Mouse (Mus musculus): Measurements from ENCODE around the gene Map3k5. TPM values are rescaled to one million over a fixed set of nuclear protein-coding genes. Genes with fewer than 3 reads are reported as not detected.

The Map3k5 gene
- polyA plus RNA-seq, 1 experiment from 2014 or later, result 1.0 TPM

GRCm38 (mm10) chr10:20135350-20136058 is 201.2 kb downstream of the Map3k5 start:
- no peak for ATAC-seq
- no peak overlapping the region for H3K9ac ChIP-seq (ENCODE audit: low read depth, low read length)
- H3K27ac ChIP-seq (ENCODE audit: low read depth, low read length), result no peak overlapping the region
- no peak overlapping the region for H3K4me3 ChIP-seq (ENCODE audit: low read length)
- H3K4me2 ChIP-seq (ENCODE audit: low read length), result no peak overlapping the region
- H3K27me3 ChIP-seq (replicated peaks; ENCODE audit: control insufficient read depth, insufficient read depth, low read length), result no peaks in the 10 kb centered on the region
- H3K4me1 ChIP-seq (ENCODE audit: control insufficient read depth, insufficient read depth, low read depth, low read length), result no peaks in the 10 kb centered on the region
- no peaks in the 10 kb centered on the region for H3K9me3 ChIP-seq (ENCODE audit: control insufficient read depth, low read length)
- 77% methylated on average over 15 of the region's 15 CpGs for WGBS
- no peaks in the 10 kb centered on the region for H3K36me3 ChIP-seq (ENCODE audit: control insufficient read depth, insufficient read depth, low read length)

- H3K9ac ChIP-seq (ENCODE audit: low read depth, low read length), result no peak overlapping the region
- H3K4me1 ChIP-seq (ENCODE audit: control insufficient read depth, insufficient read depth, low read depth, low read length), result no peaks in the 10 kb centered on the region
- no peak for ATAC-seq
- 94% methylated on average over 1 of the region's 1 CpGs for WGBS
- no peak overlapping the region for H3K27ac ChIP-seq (ENCODE audit: low read depth, low read length)
- H3K4me2 ChIP-seq (ENCODE audit: low read length), result no peak overlapping the region
- H3K9me3 ChIP-seq (ENCODE audit: control insufficient read depth, low read length), result no peaks in the 10 kb centered on the region
- H3K27me3 ChIP-seq (replicated peaks; ENCODE audit: control insufficient read depth, insufficient read depth, low read length), result no peaks in the 10 kb centered on the region
- H3K36me3 ChIP-seq (ENCODE audit: control insufficient read depth, insufficient read depth, low read length), result no peaks in the 10 kb centered on the region
- H3K4me3 ChIP-seq (ENCODE audit: low read length), result no peak overlapping the region
These were observed 202.2 kb downstream of the Map3k5 start for GRCm38 (mm10) chr10:20136505-20136904.

GRCm38 (mm10) chr10:20141376-20141775 is 207.1 kb downstream of the Map3k5 start:
- no peak overlapping the region for H3K27ac ChIP-seq (ENCODE audit: low read depth, low read length)
- H3K27me3 ChIP-seq (replicated peaks; ENCODE audit: control insufficient read depth, insufficient read depth, low read length), result peaks cover under 1% of the 10 kb centered on the region; the same call in 1 of the 2 replicates
- no peak overlapping the region for H3K4me3 ChIP-seq (ENCODE audit: low read length)
- H3K36me3 ChIP-seq (ENCODE audit: control insufficient read depth, insufficient read depth, low read length), result no peaks in the 10 kb centered on the region
- no peaks in the 10 kb centered on the region for H3K9me3 ChIP-seq (ENCODE audit: control insufficient read depth, low read length)
- no peak for ATAC-seq
- H3K9ac ChIP-seq (ENCODE audit: low read depth, low read length), result no peak overlapping the region
- no peaks in the 10 kb centered on the region for H3K4me1 ChIP-seq (ENCODE audit: control insufficient read depth, insufficient read depth, low read depth, low read length)
- WGBS, result 45% methylated on average over 17 of the region's 17 CpGs
- H3K4me2 ChIP-seq (ENCODE audit: low read length), result peak overlapping the region; percentile 8; the same call in 1 of the 2 replicates

- peaks cover 8% of the 10 kb centered on the region for H3K4me1 ChIP-seq (ENCODE audit: control insufficient read depth, insufficient read depth, low read depth, low read length)
- H3K27ac ChIP-seq (ENCODE audit: low read depth, low read length), result peak within 1 kb of the TSS; percentile 29; the same call in 1 of the 2 replicates
- 4% methylated on average over 51 of the region's 51 CpGs for WGBS
- H3K4me2 ChIP-seq (ENCODE audit: low read length), result peak within 1 kb of the TSS; percentile 94
- H3K27me3 ChIP-seq (replicated peaks; ENCODE audit: control insufficient read depth, insufficient read depth, low read length), result peaks cover 24% of the 10 kb centered on the region
- no peaks in the 10 kb centered on the region for H3K9me3 ChIP-seq (ENCODE audit: control insufficient read depth, low read length)
- peak within 1 kb of the TSS; percentile 75 for H3K9ac ChIP-seq (ENCODE audit: low read depth, low read length)
- peak within 1 kb of the TSS; percentile 61 for H3K4me3 ChIP-seq (ENCODE audit: low read length)
- ATAC-seq, result peak; percentile 12; the same call in 1 of the 2 replicates
- no peaks in the 10 kb centered on the region for H3K36me3 ChIP-seq (ENCODE audit: control insufficient read depth, insufficient read depth, low read length)
These were observed 214.0 kb downstream of the Map3k5 start, which contains the start of gene Map7 for GRCm38 (mm10) chr10:20148130-20148772. TSS of gene Map7 (plus strand) at chr10:20148471.

GRCm38 (mm10) chr10:20148773-20149120 is 214.5 kb downstream of the Map3k5 start:
- Histone ChIP-seq H3K4me2 (ENCODE audit: low read length) (peak overlapping the region; percentile 94), H3K4me1 (ENCODE audit: control insufficient read depth, insufficient read depth, low read depth, low read length) (peaks cover 8% of the 10 kb centered on the region), H3K36me3 (ENCODE audit: control insufficient read depth, insufficient read depth, low read length) (no peaks in the 10 kb centered on the region), H3K4me3 (ENCODE audit: low read length) (peak overlapping the region; percentile 61), H3K9me3 (ENCODE audit: control insufficient read depth, low read length) (no peaks in the 10 kb centered on the region), H3K9ac (ENCODE audit: low read depth, low read length) (peak overlapping the region; percentile 75), H3K27ac (ENCODE audit: low read depth, low read length) (no peak overlapping the region), H3K27me3 (replicated peaks; ENCODE audit: control insufficient read depth, insufficient read depth, low read length) (peaks cover 24% of the 10 kb centered on the region)
- peak; percentile 61 for ATAC-seq
- WGBS, result under 1% methylated on average over 38 of the region's 58 CpGs

GRCm38 (mm10) chr10:20149121-20149834 is 215.0 kb downstream of the Map3k5 start:
- H3K9me3 ChIP-seq (ENCODE audit: control insufficient read depth, low read length), result no peaks in the 10 kb centered on the region
- peak overlapping the region; percentile 29; the same call in 1 of the 2 replicates for H3K27ac ChIP-seq (ENCODE audit: low read depth, low read length)
- peak overlapping the region; percentile 75 for H3K9ac ChIP-seq (ENCODE audit: low read depth, low read length)
- peaks cover 8% of the 10 kb centered on the region for H3K4me1 ChIP-seq (ENCODE audit: control insufficient read depth, insufficient read depth, low read depth, low read length)
- no peaks in the 10 kb centered on the region for H3K36me3 ChIP-seq (ENCODE audit: control insufficient read depth, insufficient read depth, low read length)
- ATAC-seq, result peak; percentile 77
- peaks cover 24% of the 10 kb centered on the region for H3K27me3 ChIP-seq (replicated peaks; ENCODE audit: control insufficient read depth, insufficient read depth, low read length)
- under 1% methylated on average over 30 of the region's 74 CpGs for WGBS
- H3K4me2 ChIP-seq (ENCODE audit: low read length), result peak overlapping the region; percentile 94
- peak overlapping the region; percentile 61 for H3K4me3 ChIP-seq (ENCODE audit: low read length)

- Histone ChIP-seq H3K4me3 (ENCODE audit: low read length) (peak overlapping the region; percentile 61), H3K27ac (ENCODE audit: low read depth, low read length) (no peak overlapping the region; the same call in 1 of the 2 replicates), H3K4me1 (ENCODE audit: control insufficient read depth, insufficient read depth, low read depth, low read length) (peaks cover 8% of the 10 kb centered on the region), H3K9ac (ENCODE audit: low read depth, low read length) (peak overlapping the region; percentile 75), H3K27me3 (replicated peaks; ENCODE audit: control insufficient read depth, insufficient read depth, low read length) (peaks cover 24% of the 10 kb centered on the region), H3K9me3 (ENCODE audit: control insufficient read depth, low read length) (no peaks in the 10 kb centered on the region), H3K4me2 (ENCODE audit: low read length) (peak overlapping the region; percentile 94), H3K36me3 (ENCODE audit: control insufficient read depth, insufficient read depth, low read length) (no peaks in the 10 kb centered on the region)
- no peak for ATAC-seq
- 3% methylated on average over 13 of the region's 13 CpGs for WGBS
These were observed 215.6 kb downstream of the Map3k5 start for GRCm38 (mm10) chr10:20149835-20150355.

- H3K4me1 ChIP-seq (ENCODE audit: control insufficient read depth, insufficient read depth, low read depth, low read length), result peaks cover 8% of the 10 kb centered on the region
- peaks cover 18% of the 10 kb centered on the region for H3K27me3 ChIP-seq (replicated peaks; ENCODE audit: control insufficient read depth, insufficient read depth, low read length)
- no peaks in the 10 kb centered on the region for H3K36me3 ChIP-seq (ENCODE audit: control insufficient read depth, insufficient read depth, low read length)
- WGBS, result 71% methylated on average over 1 of the region's 1 CpGs
- H3K4me2 ChIP-seq (ENCODE audit: low read length), result no peak overlapping the region
- no peak overlapping the region for H3K9ac ChIP-seq (ENCODE audit: low read depth, low read length)
- H3K9me3 ChIP-seq (ENCODE audit: control insufficient read depth, low read length), result no peaks in the 10 kb centered on the region
- ATAC-seq, result no peak
- no peak overlapping the region for H3K27ac ChIP-seq (ENCODE audit: low read depth, low read length)
- H3K4me3 ChIP-seq (ENCODE audit: low read length), result no peak overlapping the region
These were observed 217.9 kb downstream of the Map3k5 start for GRCm38 (mm10) chr10:20152131-20152530.

- WGBS, result 31% methylated on average over 2 of the region's 2 CpGs
- H3K4me3 ChIP-seq (ENCODE audit: low read length), result no peak overlapping the region
- no peak overlapping the region for H3K4me2 ChIP-seq (ENCODE audit: low read length)
- no peaks in the 10 kb centered on the region for H3K9me3 ChIP-seq (ENCODE audit: control insufficient read depth, low read length)
- peaks cover 4% of the 10 kb centered on the region for H3K4me1 ChIP-seq (ENCODE audit: control insufficient read depth, insufficient read depth, low read depth, low read length)
- H3K36me3 ChIP-seq (ENCODE audit: control insufficient read depth, insufficient read depth, low read length), result no peaks in the 10 kb centered on the region
- no peak overlapping the region for H3K9ac ChIP-seq (ENCODE audit: low read depth, low read length)
- no peak for ATAC-seq
- peaks cover 8% of the 10 kb centered on the region for H3K27me3 ChIP-seq (replicated peaks; ENCODE audit: control insufficient read depth, insufficient read depth, low read length)
- no peak overlapping the region for H3K27ac ChIP-seq (ENCODE audit: low read depth, low read length)
These were observed 219.2 kb downstream of the Map3k5 start for GRCm38 (mm10) chr10:20153507-20153906.

All from hindbrain, embryonic 16.5 days (tissue).